Mouse (Mus musculus): ENCODE data around the gene Psmb2. TPM values are rescaled to one million over a fixed set of nuclear protein-coding genes. Genes with fewer than 3 reads are reported as not detected.
A peak's percentile ranks its signal among the peaks of the same experiment; 100 is the strongest.

Gene Psmb2
- total and polyA plus RNA-seq, 3 experiments: 201 to 433 TPM; not detected in 1

- TF ChIP-seq CHD1 (IDR thresholded peaks at IDR 0.05; ENCODE audit: low read depth, low read length) (no peak), EP300 (IDR thresholded peaks at IDR 0.05; ENCODE audit: low read depth in 1 of 2, low read length in 2 of 2) (peak; percentile 83 to 88), SIN3A (IDR thresholded peaks at IDR 0.05; ENCODE audit: low read length) (peak; percentile 93), MXI1 (IDR thresholded peaks at IDR 0.05; ENCODE audit: low read depth, low read length) (peak; percentile 84), ZKSCAN1 (IDR thresholded peaks at IDR 0.05; ENCODE audit: low read depth, low read length) (no peak; the same call in 1 of the 2 replicates), GATA1 (IDR thresholded peaks at IDR 0.05; ENCODE audit: low read depth, low read length) (peak; percentile 94)
Observed at GRCm38 (mm10) chr4:126682298-126682697, 4.9 kb downstream of the Psmb2 start (continued).

DNA sequence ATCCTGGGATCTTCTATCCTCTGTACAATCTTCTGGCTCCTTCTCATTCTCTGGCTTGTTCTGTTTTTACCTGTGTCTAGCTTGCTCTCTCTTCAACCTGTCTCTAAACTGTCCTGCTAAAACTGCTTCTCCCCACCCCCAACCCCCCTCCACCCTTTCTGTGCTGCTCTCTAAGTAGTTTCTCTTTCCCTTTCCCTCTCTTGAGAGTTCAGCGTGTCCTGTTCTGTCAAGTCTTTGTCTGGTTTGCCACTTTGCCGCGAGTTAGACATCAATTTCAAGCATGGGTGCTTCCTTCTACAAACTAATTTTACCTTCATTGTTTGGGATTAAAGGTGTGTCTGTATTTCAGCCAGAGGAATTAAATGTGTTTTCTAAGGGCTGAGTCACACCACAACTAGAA is 5.7 kb downstream of the Psmb2 start:
- Histone ChIP-seq H3K9me3 (replicated peaks; ENCODE audit: insufficient read depth, low read length) (no peaks in the 10 kb centered on the region), H3K36me3 (ENCODE audit: control insufficient read depth in 1 of 2, insufficient read depth in 2 of 2, low read length in 2 of 2) (peaks cover 25 to 38% of the 10 kb centered on the region in 2 experiments), H3K9ac (ENCODE audit: control insufficient read depth, low read depth, low read length, poor library complexity, severe bottlenecking) (0 out of 2 replicates have a peak overlapping the region, but pooled peaks have one; percentile 38), H3K27ac (ENCODE audit: control insufficient read depth, low read depth, low read length) (peak overlapping the region; percentile 61), H3K79me2 (ENCODE audit: control insufficient read depth, insufficient read depth, low read length, poor library complexity) (peaks cover 45% of the 10 kb centered on the region), H3K4me1 (ENCODE audit: control insufficient read depth in 1 of 2, insufficient read depth in 2 of 2, low read length in 2 of 2) (peaks cover 8 to 19% of the 10 kb centered on the region in 2 experiments), H3K4me3 (ENCODE audit: control insufficient read depth in 1 of 2, insufficient read depth in 1 of 2, low read depth in 2 of 2, low read length in 2 of 2) (peak overlapping the region in 1 of 2 experiments; percentile 72; a peak in 2 of 4 replicates), H3K27me3 (ENCODE audit: control insufficient read depth in 1 of 2, insufficient read depth in 2 of 2, low read length in 2 of 2) (no peaks in the 10 kb centered on the region)
- DNase-seq (ENCODE audit: low read depth, low spot score): no peak
- no peak for TF ChIP-seq ZC3H11A (IDR thresholded peaks at IDR 0.05; ENCODE audit: low read depth, low read length)

DNA sequence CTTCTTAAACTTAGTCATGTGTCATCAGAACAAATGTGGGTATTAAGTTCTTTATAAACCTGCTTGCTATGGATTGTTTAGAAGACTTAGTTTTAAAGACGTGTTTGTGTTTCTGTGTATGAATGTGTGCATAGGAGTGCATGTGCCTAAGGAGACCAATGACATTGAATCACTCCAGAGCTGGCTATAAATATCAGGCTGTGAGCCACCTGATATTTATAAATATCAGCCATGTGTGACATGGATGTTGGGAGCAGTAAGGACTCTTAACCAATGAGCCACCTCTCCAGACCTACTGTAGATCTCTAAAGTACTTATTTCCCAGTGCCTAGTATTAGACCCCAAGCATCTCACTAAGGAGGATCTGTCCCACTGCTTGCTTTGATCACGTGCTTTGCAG is 12.0 kb downstream of the Psmb2 start:
- peaks cover 8% of the 10 kb centered on the region for H3K79me2 ChIP-seq (ENCODE audit: control insufficient read depth, insufficient read depth, low read length, poor library complexity)
- H3K9ac ChIP-seq (ENCODE audit: control insufficient read depth, low read depth, low read length, poor library complexity, severe bottlenecking): no peak overlapping the region

More for the DNA sequence above, 12.0 kb downstream of the Psmb2 start:
- Histone ChIP-seq H3K27ac (ENCODE audit: control insufficient read depth, low read depth, low read length) (no peak overlapping the region), H3K9me3 (replicated peaks; ENCODE audit: insufficient read depth, low read length) (no peaks in the 10 kb centered on the region), H3K36me3 (ENCODE audit: control insufficient read depth in 1 of 2, insufficient read depth in 2 of 2, low read length in 2 of 2) (peaks cover 0 to 27% of the 10 kb centered on the region in 2 experiments; a peak in 2 of 4 replicates), H3K27me3 (ENCODE audit: control insufficient read depth in 1 of 2, insufficient read depth in 2 of 2, low read length in 2 of 2) (no peaks in the 10 kb centered on the region), H3K4me1 (ENCODE audit: control insufficient read depth in 1 of 2, insufficient read depth in 2 of 2, low read length in 2 of 2) (no peaks in the 10 kb centered on the region), H3K4me3 (ENCODE audit: control insufficient read depth in 1 of 2, insufficient read depth in 1 of 2, low read depth in 2 of 2, low read length in 2 of 2) (no peak overlapping the region)
- TF ChIP-seq ETS1 (IDR thresholded peaks at IDR 0.05; ENCODE audit: low read depth, low read length) (no peak), USF2 (IDR thresholded peaks at IDR 0.05; ENCODE audit: borderline replicate concordance in 1 of 2, insufficient read depth in 1 of 2, low read depth in 1 of 2, low read length in 2 of 2) (no peak), ZKSCAN1 (IDR thresholded peaks at IDR 0.05; ENCODE audit: low read depth, low read length) (no peak), MAZ (IDR thresholded peaks at IDR 0.05; ENCODE audit: low read depth, low read length) (no peak), GABPA (IDR thresholded peaks at IDR 0.05; ENCODE audit: low read depth, low read length) (no peak), TAL1 (IDR thresholded peaks at IDR 0.05; ENCODE audit: low read length) (no peak), CHD1 (IDR thresholded peaks at IDR 0.05; ENCODE audit: low read depth, low read length) (no peak), MYC (IDR thresholded peaks at IDR 0.05; ENCODE audit: low read depth, low read length) (no peak), KAT2A (conservative IDR thresholded peaks at IDR 0.05; ENCODE audit: low read depth, low read length) (no peak), MYB (IDR thresholded peaks at IDR 0.05; ENCODE audit: low read depth, low read length) (no peak), MXI1 (IDR thresholded peaks at IDR 0.05; ENCODE audit: low read depth, low read length) (no peak), SIN3A (IDR thresholded peaks at IDR 0.05; ENCODE audit: low read length) (no peak), SMC3 (IDR thresholded peaks at IDR 0.05; ENCODE audit: low read depth, low read length) (no peak), ZNF384 (IDR thresholded peaks at IDR 0.05; ENCODE audit: low read depth, low read length) (no peak), POLR2A (IDR thresholded peaks at IDR 0.05; ENCODE audit: control insufficient read depth in 1 of 2, insufficient read depth in 1 of 2, low read depth in 1 of 2, low read length in 2 of 2, poor library complexity in 1 of 2) (no peak), NRF1 (IDR thresholded peaks at IDR 0.05; ENCODE audit: insufficient read depth, low read depth, low read length, poor library complexity, severe bottlenecking) (no peak)
- no peak for DNase-seq (ENCODE audit: low read depth, low spot score)

All from MEL (cell line).